Mouse (Mus musculus): ENCODE data around the gene Ankle1.

Ankle1 gene

DNA sequence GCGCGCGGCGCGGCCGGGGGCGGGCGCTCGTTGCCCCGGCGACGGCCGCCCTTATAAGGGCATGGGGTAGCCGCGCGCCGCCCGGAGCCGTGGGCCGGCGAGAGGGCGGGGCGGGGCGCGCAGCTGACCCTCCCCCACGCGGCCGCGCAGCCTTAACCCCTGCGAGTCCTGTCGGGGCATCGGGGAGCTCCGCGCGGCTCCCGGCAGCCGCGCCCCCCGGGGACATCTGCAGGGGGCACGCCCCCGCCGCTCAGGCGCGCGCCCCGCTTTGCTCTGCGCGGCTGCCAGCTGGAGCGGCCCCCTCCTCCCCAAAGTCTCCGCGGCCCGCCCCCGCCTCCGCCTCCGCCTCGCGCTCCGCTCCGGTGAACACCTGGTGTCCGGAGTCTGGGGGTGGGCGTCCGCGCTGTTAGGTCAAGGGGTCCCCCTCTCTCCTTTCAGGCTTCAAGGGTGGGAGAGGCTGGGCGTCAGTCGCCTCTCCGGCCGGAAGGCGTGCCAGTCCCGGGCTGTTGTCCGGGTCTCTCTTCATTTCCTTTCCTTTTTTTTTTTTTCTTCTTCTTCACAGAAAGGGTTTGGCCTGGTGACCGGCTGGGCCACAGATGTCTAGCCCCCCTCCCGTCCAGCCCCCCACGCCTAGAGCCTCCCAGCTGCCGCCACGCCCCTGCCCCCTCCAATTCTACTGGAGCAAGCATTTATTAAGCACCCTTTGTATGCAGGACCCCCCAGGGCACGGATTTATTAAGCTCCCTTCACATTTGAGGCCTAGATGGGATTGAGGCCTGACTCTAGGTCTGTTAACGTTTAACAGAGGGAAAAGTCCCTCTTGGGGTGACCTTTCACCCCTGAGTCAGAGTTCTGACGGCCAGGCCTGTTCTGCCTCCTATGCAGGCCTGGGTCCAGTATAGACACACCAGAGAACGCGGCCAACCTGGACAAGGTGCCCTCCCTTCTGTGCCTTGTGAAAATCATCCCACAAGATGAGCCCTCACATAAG, 23.5 kb upstream of the Ankle1 start:
- DNase-seq (ENCODE audit: low spot score): no peak

DNA sequence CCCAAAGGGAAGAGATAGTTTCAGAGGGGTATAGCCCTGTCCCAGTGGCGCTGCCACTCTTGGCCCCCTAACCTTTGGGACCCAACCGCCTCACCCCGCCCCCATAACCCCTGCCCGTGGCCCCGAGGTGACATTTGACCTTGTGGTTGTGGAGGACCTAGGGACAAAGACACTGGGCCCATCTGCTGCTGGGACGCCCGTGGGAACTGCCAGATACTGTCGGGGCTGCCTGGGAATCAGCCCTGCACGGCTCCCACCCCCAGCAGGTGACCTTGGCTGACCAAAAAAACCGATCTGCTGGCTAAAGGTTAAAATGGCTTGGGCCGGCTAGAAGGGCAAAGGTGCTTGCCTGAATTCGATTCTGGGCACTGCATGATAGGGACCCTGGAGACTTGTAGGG, 22.4 kb upstream of the Ankle1 start:
- no peak for DNase-seq (ENCODE audit: low spot score)

DNA sequence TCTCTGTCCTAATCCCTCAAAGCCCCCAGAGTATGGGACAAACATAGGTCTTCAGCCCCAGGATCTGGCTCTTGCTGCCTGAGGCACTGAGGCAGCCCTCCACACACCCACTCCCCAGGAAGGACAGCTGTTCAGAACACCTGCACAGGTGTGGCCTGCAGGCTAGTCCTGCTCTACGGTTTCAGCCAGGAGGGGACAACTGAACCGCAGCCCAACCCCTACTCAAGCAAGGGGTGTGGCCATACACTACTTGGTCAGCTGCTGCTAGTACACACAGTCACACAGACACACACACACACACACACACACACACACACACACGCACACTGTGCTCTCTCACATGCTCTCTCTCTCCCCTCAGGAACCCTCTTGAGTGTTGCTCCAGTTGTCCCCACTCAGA, 21.9 kb upstream of the Ankle1 start:
- no peak for DNase-seq (ENCODE audit: low spot score)

DNA sequence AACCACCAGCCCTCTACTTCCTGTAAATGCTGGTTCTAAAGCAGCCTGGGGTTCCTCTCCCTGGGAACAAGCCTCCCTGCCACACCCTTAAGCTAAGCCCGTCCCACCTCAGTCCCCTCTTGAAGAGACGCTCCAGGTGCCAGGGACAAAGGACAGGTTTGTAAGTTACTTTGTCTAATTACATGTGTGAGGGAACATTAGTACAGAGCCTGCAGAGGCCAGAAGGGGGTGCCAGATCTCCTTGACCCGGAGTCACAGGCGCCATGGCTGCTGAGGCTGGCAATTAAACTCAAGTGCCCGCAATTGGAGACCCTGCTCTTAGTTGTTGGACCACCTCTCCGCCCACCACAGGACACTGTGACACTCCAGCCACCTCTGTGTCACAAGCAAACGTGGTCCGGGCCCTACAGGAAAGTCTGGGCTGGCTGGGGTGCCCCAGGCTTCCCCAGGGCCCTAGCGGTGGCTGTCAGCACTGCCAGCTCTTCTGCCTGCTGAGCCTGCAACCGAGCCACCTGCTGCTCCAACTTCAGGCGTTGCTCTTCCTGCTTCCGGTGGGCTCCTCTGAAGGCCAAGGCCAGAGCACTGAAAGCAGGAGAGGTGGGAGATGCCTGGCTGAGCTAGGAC, 20.5 kb upstream of the Ankle1 start:
- DNase-seq (ENCODE audit: low spot score): no peak

DNA sequence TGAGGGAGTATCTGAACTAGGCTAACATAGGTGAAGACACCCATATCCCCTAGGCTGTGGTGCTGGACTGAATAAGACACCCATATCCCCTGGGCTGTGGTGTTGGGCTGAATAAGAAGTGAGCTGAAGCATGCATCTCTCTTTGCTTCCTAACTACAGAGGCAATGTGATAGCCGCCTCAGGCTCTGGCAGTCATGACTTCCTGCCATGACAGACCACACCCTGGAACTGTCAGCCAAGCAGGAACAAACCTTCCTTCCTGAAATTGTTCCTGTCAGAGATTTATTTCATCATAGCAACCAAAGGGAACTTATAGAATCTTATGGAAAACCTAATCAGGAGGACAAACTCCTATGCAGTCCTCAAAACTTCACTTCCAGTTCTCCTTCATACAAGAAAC, 17.5 kb upstream of the Ankle1 start:
- no peak for DNase-seq (ENCODE audit: low spot score)

DNA sequence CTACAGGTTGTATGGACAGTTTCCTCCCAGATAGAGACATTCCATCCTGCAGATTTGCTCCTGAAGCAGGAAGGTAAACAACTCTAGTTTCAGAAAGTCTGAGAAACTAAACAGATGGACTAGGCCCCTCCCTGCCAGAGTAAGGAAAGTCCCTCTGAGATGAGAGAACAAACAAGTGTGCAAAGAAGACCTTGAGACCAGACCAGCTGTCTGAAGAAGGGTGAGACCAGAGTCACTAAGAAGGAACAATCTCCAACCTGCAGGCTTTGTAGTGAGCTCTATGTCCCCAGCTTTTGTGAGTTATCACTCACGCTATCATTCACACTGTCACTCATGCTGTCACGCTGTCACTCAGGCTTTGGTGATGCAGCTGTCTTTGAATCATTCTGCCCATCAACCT, 14.1 kb upstream of the Ankle1 start:
- DNase-seq (ENCODE audit: low spot score): no peak

DNA sequence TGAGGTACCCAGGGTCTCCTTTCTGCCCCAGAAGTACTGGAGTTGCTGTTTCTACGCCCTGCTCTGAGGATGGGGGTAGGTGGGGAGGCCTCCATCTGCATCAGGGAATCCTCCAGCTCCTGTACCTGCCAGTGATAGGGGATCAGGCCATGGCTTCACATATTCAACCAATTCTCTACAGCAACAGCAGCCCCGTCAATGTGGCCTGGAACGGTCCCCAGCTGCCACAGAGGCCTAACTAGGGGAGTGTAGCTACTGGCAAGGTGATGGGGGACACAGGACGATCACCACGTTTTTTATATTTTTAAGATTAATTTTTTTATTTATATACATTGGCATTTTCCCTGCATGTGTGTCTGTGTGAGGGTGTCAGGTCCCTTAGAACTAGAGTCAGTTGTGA, 13.4 kb upstream of the Ankle1 start:
- no peak for DNase-seq (ENCODE audit: low spot score)

DNA sequence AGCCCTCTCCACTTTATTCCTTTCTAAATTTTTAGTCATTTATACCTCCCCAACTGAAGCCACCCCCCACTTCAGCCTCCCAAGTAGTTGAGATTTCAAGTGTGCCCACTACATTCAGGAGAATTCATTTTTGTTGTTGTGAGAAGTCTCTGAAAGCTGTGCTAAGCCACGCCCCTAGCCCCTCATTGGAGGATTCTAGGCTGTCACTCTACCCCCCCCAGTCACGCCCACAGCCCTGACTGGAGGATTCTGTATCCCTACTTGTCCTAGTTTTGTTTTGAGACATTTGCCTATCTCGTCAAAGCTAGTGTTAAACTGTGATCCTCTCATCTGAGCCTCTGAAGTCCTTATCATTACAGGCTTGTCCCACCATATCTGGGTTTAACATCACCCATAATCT, 12.9 kb upstream of the Ankle1 start:
- DNase-seq (ENCODE audit: low spot score): no peak

DNA sequence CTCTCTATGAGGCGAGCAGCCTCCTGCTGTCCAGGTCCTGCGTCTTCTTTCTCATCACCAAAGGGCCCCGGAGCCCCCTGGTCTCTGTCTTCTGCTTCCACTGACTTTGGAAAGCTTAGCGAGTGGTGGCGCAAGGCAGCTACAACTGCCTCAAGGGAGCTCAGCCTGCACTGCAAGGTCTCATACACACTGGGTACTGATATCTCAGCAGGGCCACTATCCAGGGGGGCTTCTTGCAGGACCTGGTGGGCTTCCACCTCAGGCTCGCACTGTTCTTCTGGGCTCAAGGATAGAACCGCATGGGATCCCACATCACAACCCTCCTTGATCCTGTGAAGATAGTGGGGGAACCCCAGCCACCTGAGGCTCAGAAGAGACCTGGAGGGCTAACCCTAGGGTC, 11.3 kb upstream of the Ankle1 start:
- DNase-seq (ENCODE audit: low spot score): no peak

DNA sequence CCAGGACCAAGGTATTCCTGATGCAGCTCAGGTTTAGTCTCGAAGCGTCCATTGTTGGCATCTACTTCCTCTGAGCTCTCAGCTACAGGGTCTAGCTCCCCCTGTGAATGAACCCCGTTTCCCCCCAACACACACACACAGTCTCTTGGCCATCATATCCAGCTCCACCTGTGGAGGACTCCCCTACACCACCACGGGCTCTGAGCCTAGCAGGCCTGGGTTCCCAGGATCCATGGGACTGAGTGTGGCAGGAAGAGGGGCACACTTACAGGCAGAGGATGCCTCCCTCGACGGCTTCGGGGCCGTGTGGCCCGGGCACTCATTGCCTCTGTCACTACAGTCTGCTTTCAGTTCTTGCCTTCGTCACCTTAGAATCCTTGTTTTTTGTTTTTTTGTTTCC, 10.7 kb upstream of the Ankle1 start:
- no peak for DNase-seq (ENCODE audit: low spot score)

DNA sequence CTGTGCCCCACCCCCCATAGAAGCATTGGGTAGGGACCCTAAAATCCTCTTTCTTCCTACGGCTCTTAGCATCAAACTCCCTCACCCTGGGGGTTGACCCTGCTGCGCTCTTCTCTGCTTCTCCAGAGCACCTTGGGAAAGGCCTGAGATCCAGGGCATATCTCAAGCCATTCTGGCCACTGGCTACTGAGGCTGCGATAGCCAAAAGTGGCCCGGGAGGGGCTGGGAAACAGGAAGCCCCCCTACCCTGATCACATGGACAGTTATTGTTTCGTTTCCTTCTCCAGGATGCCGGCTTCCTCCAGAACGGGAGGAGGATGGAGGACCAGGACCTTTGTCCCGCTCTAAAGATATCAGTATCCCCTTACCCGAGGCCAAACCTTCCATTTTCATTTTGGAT, 10.2 kb upstream of the Ankle1 start, which contains the start of gene Ushbp1:
Gene Ushbp1 (minus strand): TSS at position 174 of the 400 bp plus-strand sequence.
- DNase-seq (ENCODE audit: low spot score): no peak

DNA sequence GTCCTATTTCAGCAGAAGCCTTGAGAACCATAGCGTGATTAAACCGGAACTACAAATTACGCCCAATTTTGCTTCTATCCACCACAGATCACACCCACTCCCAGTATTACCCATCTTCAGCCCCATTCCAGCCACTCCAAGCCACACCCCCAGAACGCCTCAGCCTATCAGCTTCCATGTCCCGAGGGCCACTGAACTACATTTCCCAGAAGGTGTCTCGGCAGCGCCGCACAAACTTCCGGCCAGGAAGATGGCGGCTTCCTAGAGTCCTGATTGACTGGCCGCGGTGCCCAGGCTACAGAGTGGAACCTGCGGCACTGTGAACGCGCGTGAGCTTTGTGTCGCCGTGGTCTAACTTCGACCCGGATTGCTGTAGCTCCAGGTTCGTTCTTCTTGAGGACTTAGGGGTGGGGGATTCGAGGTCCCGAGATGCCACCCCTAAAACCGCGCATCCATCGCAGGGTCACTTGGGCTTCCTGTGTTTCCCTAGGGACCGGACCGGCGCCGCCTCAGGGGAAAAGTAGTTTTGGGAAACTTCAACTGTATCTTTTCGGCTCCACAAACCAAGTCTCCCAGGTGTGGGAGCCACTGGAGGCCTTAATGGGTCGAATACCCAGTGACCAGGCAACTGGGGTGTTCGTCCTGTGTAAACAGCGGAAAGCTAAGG, 9.0 kb upstream of the Ankle1 start, which contains the start of gene Babam1:
Gene Babam1 (plus strand): TSS at position 223 of the 667 bp plus-strand sequence.
- no peak for DNase-seq (ENCODE audit: low spot score)

DNA sequence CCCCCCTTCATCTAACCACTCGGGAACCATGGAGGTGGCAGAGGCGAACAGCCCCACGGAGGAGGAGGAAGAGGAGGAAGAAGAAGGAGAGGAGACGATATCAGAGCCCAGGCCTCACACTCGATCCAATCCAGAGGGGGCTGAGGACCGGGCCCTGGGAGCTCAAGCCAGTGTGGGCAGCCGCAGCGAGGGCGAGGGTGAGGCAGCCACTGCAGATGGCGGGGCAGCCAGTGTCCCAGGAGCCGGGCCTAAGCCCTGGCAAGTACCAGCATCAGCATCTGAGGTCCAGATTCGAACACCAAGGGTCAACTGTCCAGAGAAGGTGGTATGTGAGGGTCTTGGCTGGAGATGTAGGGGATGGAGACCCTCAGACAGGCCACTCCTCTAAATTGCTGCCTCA, 8.1 kb upstream of the Ankle1 start:
- DNase-seq (ENCODE audit: low spot score): no peak

DNA sequence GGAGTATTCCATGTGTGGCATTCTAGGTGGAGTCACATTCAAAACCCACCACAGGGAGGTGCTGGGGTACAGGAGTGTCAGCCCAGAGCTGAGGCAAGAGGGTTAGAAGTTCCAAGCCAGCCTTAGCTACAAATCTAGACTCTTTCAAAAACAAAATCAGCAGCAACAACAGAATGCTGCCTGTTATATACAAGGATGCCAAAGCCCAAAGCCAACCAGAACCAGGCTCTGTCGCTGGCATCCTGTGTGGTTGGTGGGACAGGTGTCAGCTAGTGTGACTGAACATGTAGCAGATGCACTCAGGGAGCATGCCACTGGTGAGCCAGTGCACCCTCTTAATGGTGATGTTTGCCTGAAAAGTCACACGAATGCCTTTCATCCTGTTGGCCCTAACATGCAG, 5.0 kb upstream of the Ankle1 start:
- DNase-seq (ENCODE audit: low spot score): no peak

DNA sequence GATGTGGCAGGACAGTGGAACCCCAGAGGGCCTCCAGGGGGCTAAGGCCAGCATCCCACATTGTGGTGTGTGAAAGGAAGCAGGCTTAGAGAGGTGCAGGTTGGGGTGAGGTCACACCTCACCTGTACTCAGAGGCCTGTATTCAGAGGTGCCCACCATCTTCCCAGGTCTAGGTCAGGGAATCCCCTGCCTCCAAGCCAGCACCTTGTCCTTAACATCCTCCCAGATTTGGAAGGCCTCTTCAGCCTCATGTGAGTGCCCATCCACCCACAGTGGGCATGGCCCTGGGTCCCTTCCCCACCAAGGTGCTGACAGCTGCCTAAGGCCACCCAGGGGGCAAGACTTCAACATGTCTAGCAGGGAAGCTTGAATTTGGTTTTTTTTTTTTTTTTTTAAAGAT, 4.4 kb upstream of the Ankle1 start:
- no peak for DNase-seq (ENCODE audit: low spot score)

DNA sequence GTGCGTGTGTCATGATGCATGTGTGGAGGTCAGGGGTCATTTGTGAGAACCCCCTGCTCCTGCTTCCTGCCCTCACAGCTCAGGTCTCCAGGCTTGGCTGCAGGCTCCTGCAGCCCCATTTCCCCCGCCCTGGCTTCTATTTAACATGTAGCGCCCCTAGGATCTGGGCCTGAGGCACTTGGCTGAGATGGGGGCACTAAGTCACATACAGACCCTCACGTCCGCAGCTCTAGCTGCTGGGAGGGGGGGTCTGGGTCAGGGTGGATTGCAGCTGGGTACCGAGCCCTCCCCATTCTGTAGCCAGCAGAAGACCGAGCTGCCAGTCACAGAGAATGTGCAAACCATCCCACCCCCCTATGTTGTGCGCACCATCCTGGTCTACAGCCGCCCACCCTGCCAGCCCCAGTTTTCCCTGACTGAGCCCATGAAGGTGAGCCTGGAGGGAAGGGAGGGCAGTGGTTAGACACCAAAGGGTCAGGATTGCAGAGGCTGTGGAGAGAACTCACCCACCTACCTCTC, 3.3 kb upstream of the Ankle1 start:
- no peak for DNase-seq (ENCODE audit: low spot score)

DNA sequence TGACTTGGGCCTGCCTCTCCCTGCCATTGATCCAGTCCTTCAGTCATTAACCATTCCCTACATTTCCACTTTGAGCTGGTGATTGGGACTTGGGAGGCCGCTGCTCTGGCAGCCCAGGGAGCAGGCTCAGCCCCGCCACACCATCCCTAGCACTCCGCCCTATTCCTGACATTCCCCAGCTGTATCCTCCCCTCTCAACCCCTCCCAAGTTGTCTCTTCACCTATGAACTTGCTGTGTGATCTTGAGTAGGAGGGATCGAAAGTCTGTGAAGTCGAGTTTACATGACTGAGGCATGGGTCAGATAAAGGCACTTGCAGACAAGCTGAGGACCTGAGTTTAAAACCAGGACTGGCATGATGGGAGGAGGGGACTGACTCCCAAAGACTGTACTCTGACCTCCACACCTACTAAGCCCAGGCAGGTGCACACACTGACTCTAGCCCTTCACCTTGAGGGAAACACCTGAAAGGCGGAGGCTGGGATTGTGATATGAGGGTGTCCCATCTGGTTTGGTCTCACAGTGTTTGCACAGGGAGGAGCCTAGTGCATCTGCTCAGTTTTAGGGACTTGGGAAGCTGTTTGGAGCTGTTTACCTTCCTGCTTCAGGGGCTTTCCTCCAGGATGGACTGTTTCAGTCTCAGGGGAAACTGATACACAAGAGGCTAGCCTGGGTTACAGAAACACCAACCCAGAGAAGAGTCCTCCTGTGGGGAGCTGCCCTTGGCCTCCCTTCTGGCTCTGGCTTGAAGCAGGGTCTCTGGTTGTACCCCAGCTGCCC, 2.5 kb upstream of the Ankle1 start:
- DNase-seq (ENCODE audit: low spot score): no peak

DNA sequence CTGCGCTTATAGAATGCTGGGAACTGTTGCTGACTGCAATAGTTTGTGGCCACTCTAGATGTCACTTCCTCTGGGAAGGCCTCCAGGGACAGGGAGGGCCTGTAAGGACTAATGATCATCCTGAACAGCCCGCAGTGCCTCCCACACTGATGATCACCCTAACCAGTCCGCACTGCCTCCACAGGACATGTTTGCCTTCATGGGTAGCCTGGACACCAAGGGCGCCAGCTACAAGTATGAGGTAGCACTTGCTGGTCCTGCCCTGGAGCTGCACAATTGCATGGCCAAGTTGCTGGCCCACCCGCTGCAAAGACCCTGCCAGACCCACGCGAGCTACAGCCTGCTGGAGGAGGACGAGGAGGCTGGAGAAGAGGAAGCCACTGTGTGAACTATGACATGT, 1.8 kb upstream of the Ankle1 start:
- no peak for DNase-seq (ENCODE audit: low spot score)

DNA sequence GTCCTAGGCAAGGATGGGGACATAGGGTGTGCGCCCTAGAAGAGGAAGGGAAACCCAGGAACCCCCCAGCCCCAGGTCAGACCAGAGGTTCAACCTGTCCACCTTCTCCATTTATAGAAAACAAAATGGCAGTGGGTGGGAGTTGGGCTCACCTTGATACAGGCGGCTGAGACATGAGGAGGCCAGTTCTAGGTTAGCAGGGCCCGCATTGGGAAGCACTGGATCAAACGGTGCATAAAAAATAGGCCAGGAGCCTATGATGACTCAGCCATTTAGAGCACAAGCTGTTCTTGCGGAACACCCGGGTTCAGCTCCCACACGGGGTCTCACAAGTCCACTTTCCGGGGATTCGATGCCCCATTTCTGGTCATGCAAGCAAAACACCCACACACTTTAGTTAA, 859 bp upstream of the Ankle1 start:
- no peak for DNase-seq (ENCODE audit: low spot score)

DNA sequence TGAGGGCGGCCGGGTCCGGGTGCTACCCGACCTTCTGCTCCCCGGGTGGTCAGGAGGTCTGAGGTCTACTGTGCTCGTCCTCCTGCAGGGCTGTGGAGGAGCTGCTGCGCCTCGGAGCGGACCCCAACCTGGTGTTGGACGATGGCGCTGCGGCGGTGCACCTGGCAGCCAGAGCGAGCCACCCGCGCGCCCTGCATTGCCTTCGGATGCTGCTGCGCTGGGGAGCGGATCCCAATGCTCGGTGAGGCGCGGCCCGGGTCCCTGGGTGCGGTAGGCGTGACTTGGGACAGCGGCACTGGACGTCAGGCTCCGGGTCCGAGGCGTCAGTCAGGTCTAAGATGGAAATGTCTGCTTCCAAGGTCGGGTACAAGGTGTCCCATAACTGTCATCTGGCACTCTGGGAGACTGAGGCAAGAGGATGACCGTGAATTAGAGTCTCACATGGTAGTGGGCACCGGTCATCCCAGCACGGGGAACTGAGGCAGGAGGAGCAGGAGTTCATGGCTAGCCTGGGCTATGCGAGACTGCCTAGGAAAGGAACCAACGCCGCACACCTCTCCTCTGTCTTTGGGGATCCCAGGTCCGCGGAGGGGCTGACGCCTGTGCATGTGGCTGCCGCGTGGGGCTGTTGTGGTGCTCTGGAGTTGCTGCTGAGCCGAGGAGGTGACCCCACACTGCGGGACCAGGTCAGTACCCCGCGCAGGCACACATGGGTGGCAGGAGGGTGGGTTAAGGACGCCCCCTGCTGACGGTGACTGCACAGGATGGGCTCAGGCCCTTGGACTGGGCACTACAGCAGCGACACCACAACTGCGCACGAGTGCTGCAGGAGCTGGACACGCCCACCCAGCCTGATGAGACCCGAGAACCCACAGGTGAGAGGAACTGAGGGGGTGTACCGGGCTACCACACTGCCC, 547 bp downstream of the Ankle1 start:
- no peak for DNase-seq (ENCODE audit: low spot score)

DNA sequence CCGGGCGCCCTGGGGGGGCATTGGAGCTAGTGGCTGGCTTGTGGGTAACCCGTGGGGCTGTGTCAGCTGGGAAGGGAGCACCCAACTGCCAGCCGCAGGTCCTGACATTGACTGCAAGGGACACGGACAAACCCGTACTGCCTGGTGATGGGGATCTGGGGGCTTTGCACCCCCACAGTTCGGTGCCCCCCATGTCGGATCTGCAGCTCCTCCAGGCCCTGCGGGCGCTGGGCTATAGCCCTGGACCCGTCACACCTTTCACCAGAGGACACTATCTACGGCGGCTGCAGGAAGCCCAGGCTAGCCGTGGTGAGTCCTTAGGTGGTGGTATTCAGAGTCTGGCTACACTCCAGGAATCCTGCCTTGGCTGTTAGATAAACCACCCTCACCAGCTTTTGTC, 1.6 kb downstream of the Ankle1 start:
- DNase-seq (ENCODE audit: low spot score): no peak
